Mouse (Mus musculus) megakaryocyte, embryonic 14.5 days (primary cell): ENCODE measurements around the gene Sspo. TPM values are rescaled to one million over a fixed set of nuclear protein-coding genes. Genes with fewer than 3 reads are reported as not detected.
A peak's percentile ranks its signal among the peaks of the same experiment; 100 is the strongest.

Experiments used
- H3K27me3 ChIP-seq: replicated peaks from 2 replicates; pipeline ENCODE3; 2012; ENCODE audit warnings: inconsistent platforms
- H3K36me3 ChIP-seq: replicated peaks from 2 replicates; pipeline ENCODE3; 2012; ENCODE audit warnings: low read length, inconsistent platforms, mixed read lengths
- H3K4me1 ChIP-seq: 2 replicates; pipeline ENCODE4 v1.6.1; 2012; ENCODE audit warnings: inconsistent platforms
- H3K4me3 ChIP-seq: replicated peaks from 2 replicates; pipeline ENCODE3; 2012; ENCODE audit warnings: moderate library complexity, mild to moderate bottlenecking, inconsistent platforms
- H3K9me3 ChIP-seq: 2 replicates; pipeline ENCODE4 v1.6.1; 2012; ENCODE audit warnings: inconsistent platforms
- FLI1 ChIP-seq: IDR thresholded peaks from 2 replicates; pipeline ENCODE4 v1.6.1; 2012; ENCODE audit warnings: low read length, inconsistent platforms, mixed read lengths
- GATA1 ChIP-seq: IDR thresholded peaks from 3 replicates; pipeline ENCODE4 v1.6.1; 2012; ENCODE audit warnings: mixed read lengths, low read length, inconsistent platforms, borderline replicate concordance
- polyA plus RNA-seq: library from polyadenylated mRNA; stranded (reverse); fragments of >175 nt; gene quantifications from 2 replicates; pipeline ENCODE4 v1.2.3, GENCODE M21; 2012; ENCODE audit warnings: low replicate concordance; ENCODE audit not compliant: insufficient read depth

The Sspo gene
- polyA plus RNA-seq, 1 experiment = not detected

DNA sequence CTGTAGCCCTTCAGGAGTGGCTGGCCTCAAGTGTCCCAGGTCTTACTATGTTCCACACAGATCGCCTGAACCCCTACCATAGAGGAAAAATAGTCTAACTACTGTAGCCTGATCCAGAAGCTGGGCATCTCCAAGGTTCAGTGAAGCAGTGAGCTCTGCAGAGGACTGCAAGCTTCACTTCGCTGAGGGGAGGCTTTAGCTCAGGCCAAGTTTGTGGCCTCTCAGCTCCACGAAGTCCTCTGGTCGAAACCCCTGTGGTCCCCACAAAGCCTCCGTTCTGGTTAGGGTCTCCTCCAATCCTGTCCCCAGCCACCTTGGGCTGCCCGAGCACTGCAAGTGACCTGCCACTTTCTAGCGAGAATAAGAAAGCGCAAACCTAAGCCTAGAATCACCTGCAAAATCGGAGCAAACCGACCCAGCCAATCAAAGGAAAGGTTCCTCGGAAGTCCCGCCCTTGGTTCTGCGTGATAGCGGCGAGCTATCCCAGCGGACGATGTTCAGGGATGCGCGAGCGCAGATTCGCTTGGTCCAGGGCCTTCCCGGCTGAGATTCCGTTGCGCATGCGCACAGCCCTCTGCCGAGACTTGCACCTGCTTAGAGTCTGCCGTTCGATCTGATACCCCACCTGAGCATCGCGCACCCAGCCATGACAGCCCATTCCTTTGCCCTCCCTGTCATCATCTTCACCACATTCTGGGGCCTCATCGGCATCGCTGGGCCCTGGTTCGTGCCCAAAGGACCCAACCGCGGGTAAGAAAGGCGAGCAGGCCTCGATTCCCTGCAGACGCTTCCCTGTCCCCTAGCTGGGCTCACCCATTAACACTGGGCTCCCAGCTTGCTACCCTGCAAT lies 89.3 kb downstream of the Sspo start, which contains the start of gene Atp6v0e2:
Gene Atp6v0e2, plus strand, starts transcription at position 511 of the 850 bp plus-strand sequence.
- no peaks in the 10 kb centered on the region for H3K9me3 ChIP-seq
- H3K36me3 ChIP-seq = peaks cover 6% of the 10 kb centered on the region
- TF ChIP-seq GATA1 (no peak), FLI1 (no peak)
- peaks cover 61% of the 10 kb centered on the region for H3K27me3 ChIP-seq
- peaks cover 39% of the 10 kb centered on the region for H3K4me1 ChIP-seq
- H3K4me3 ChIP-seq = peak within 1 kb of the TSS; percentile 89

DNA sequence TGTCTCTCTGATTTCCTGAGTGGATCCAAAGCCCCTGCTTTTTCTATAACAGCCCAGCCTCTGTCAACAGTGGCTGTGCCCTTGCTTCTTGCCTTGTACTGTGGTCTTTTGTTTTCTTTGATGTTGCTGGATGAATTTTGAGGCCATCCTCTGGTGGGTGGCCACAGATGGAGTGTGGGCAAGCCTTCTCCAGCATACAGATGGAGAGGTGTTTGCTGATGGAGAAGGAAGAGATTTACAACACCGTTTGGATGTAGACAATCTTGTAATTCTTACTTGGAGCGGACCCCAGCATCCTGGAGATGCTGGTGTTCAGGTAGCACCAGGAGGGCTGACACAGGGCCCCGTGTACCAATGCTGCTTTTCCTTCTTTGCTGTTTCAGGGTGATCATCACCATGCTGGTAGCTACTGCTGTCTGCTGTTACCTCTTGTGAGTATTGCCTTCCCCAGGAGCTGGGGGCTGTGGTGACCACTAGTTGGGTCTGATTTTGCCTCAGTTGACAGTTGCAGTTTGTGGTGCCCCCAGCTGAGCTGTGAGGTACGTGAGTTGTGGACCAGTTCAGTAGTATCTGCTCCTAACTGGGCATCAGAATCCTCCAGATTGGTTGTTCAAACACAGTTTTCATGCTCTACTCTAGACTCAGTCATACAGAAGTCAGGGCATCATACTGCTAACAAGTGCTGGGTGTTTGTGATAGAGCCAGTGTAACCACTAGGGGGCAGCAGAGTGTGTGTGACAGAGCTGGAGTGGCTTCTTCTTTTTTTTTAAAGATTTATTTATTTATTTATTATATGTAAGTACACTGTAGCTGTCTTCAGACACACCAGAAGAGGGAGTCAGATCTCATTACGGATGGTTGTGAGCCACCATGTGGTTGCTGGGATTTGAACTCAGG lies 91.1 kb downstream of the Sspo start:
- TF ChIP-seq GATA1 (no peak), FLI1 (no peak)
- H3K4me1 ChIP-seq = peaks cover 42% of the 10 kb centered on the region
- H3K27me3 ChIP-seq = peaks cover 44% of the 10 kb centered on the region
- H3K9me3 ChIP-seq = no peaks in the 10 kb centered on the region
- H3K4me3 ChIP-seq = no peak overlapping the region
- H3K36me3 ChIP-seq = no peaks in the 10 kb centered on the region

- Histone ChIP-seq H3K36me3 (no peaks in the 10 kb centered on the region), H3K4me3 (no peak overlapping the region), H3K27me3 (peaks cover 37% of the 10 kb centered on the region), H3K9me3 (no peaks in the 10 kb centered on the region), H3K4me1 (peaks cover 42% of the 10 kb centered on the region)
- TF ChIP-seq GATA1 = no peak
- TF ChIP-seq FLI1 = no peak
Observed at GRCm38 (mm10) chr6:48539860-48540259, 91.8 kb downstream of the Sspo start.

DNA sequence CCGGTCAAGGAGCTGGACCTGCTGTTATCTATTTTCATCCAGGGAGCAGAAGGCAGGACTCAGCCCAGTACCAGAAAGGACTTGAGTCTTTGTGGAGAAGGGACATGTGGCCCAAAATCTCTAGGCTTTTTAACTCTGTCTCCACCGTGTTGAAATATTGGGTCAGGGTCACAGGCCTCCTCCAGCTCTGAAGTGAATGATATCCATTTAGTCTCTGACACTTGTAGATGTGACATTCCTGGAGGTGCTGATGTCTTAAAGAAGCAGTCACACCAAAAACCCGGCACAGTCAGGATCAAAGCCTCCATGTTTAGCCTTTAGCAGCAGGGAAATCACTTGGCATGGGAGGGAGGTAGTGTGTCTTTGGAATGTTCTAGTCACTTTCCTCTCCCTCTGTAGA lies 92.7 kb downstream of the Sspo start:
- Histone ChIP-seq H3K27me3 (peaks cover 30% of the 10 kb centered on the region), H3K36me3 (no peaks in the 10 kb centered on the region), H3K4me3 (no peak overlapping the region), H3K9me3 (no peaks in the 10 kb centered on the region), H3K4me1 (peaks cover 42% of the 10 kb centered on the region)
- no peak for TF ChIP-seq GATA1
- TF ChIP-seq FLI1 = no peak

GRCm38 (mm10) chr6:48541560-48542450 lies 93.8 kb downstream of the Sspo start:
- H3K36me3 ChIP-seq = no peaks in the 10 kb centered on the region

GRCm38 (mm10) chr6:48542631-48543030 lies 94.6 kb downstream of the Sspo start:
- H3K4me1 ChIP-seq = peaks cover 28% of the 10 kb centered on the region
- H3K36me3 ChIP-seq = no peaks in the 10 kb centered on the region
- TF ChIP-seq GATA1 (no peak), FLI1 (no peak)
- peaks cover 13% of the 10 kb centered on the region for H3K27me3 ChIP-seq
- no peaks in the 10 kb centered on the region for H3K9me3 ChIP-seq
- no peak overlapping the region for H3K4me3 ChIP-seq

More at GRCm38 (mm10) chr6:48541560-48542450, 93.8 kb downstream of the Sspo start:
- H3K27me3 ChIP-seq = peaks cover 21% of the 10 kb centered on the region
- no peak for TF ChIP-seq FLI1
- no peak overlapping the region for H3K4me3 ChIP-seq
- no peaks in the 10 kb centered on the region for H3K9me3 ChIP-seq
- H3K4me1 ChIP-seq = peaks cover 36% of the 10 kb centered on the region

DNA sequence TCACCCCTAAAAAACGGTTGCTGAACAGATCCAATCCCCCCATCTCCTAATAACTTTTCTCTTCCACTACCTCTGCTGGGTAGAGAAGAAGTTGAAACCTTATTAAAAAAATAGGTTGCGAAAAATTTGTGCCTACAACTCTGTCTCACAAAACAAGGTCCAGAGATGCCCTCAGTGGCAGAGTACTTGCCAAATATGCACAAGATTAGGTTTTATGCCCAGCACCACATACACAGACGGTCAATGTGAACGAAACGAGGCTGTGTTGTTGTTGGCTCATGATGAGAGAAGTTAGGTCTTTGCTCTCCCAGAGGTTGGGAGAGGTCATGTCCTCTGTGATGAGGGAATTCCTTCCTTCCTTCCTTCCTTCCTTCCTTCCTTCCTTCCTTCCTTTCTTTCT lies 97.2 kb downstream of the Sspo start:
- H3K27me3 ChIP-seq = peaks cover 2% of the 10 kb centered on the region
- H3K9me3 ChIP-seq = no peaks in the 10 kb centered on the region
- H3K4me3 ChIP-seq = no peak overlapping the region
- H3K4me1 ChIP-seq = peaks cover 24% of the 10 kb centered on the region
- no peaks in the 10 kb centered on the region for H3K36me3 ChIP-seq
- no peak for TF ChIP-seq FLI1
- TF ChIP-seq GATA1 = no peak

- TF ChIP-seq FLI1 (no peak), GATA1 (no peak)
- peaks cover 21% of the 10 kb centered on the region for H3K4me1 ChIP-seq
- H3K9me3 ChIP-seq = no peaks in the 10 kb centered on the region
- H3K4me3 ChIP-seq = no peak overlapping the region
- no peaks in the 10 kb centered on the region for H3K36me3 ChIP-seq
- H3K27me3 ChIP-seq = peaks cover 2% of the 10 kb centered on the region
Observed at GRCm38 (mm10) chr6:48546271-48546670, 98.2 kb downstream of the Sspo start.

DNA sequence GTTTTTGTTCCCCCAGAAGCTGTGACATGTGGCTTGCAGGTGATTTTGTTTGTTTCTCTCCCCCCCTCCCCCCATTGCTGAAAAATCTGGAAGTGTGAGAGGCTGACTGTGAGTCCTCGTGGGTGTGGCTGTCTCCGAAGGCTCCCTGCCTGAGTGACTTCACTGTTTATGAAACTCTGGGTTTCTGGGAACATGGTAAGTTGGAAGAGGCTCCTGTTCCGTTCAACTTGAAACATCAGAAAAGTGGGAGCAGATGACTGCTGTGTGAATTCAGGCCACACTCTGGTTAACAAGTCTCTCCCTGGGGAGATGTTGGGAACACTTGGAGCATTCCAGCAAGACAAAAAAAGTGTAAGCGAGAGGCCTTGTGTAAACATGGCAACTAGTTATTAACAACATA lies 98.8 kb downstream of the Sspo start:
- peaks cover 2% of the 10 kb centered on the region for H3K27me3 ChIP-seq
- TF ChIP-seq FLI1 (no peak), GATA1 (no peak)

More for the DNA sequence above, 98.8 kb downstream of the Sspo start:
- Histone ChIP-seq H3K9me3 (no peaks in the 10 kb centered on the region), H3K4me3 (no peak overlapping the region), H3K4me1 (peaks cover 15% of the 10 kb centered on the region), H3K36me3 (no peaks in the 10 kb centered on the region)
